Mouse (Mus musculus) limb, embryonic 11.5 days (tissue): Measurements from ENCODE around the gene A630095E13Rik. TPM values are rescaled to one million over a fixed set of nuclear protein-coding genes. Genes with fewer than 3 reads are reported as not detected.
"Not testable (repeated sequence)": the region's sequence is repeated elsewhere in the genome, so short reads cannot be mapped to it uniquely, and the experiment has no call there.

Source experiments
- ATAC-seq: fragments of 200-750 bp; cut with Nextera tagmentation; 2 replicates; pipeline ENCODE4 v1.8.0; 2017; ENCODE audit warnings: low read depth; ENCODE audit not compliant: insufficient number of reproducible peaks, low FRiP score, low TSS enrichment
- DNase-seq: peaks from one replicate; pipeline ENCODE4 v3.0.0-alpha.2; 2015; ENCODE audit warnings: low spot score
- H3K27ac ChIP-seq: fragments of 300-500 bp; sonication (generic); replicated peaks from 2 replicates; pipeline ENCODE4 v1.5.1; 2014; ENCODE audit warnings: low read depth, mild to moderate bottlenecking, low read length
- H3K27me3 ChIP-seq: fragments of 300-500 bp; sonication (generic); 2 replicates; pipeline ENCODE4 v1.6.1; 2014; ENCODE audit warnings: mild to moderate bottlenecking, low read length, mixed read lengths; ENCODE audit not compliant: control insufficient read depth, insufficient read depth
- H3K36me3 ChIP-seq: fragments of 300-500 bp; sonication (generic); 2 replicates; pipeline ENCODE4 v1.6.1; 2014; ENCODE audit warnings: mild to moderate bottlenecking, low read length, moderate library complexity, mixed read lengths; ENCODE audit not compliant: control insufficient read depth, insufficient read depth
- H3K4me1 ChIP-seq: fragments of 300-500 bp; sonication (generic); 2 replicates; pipeline ENCODE4 v1.6.1; 2014; ENCODE audit warnings: low read length, mixed read lengths; ENCODE audit not compliant: control insufficient read depth, insufficient read depth
- H3K4me2 ChIP-seq: fragments of 300-500 bp; sonication (generic); 2 replicates; pipeline ENCODE4 v1.6.1; 2014; ENCODE audit warnings: low read depth, mild to moderate bottlenecking, moderate library complexity; ENCODE audit not compliant: severe bottlenecking
- H3K4me3 ChIP-seq: fragments of 300-500 bp; sonication (generic); 2 replicates; pipeline ENCODE4 v1.5.1; 2014; ENCODE audit warnings: low read depth, low read length
- H3K9ac ChIP-seq: fragments of 300-500 bp; sonication (generic); 2 replicates; pipeline ENCODE4 v1.6.1; 2014; ENCODE audit warnings: mild to moderate bottlenecking, low read length
- H3K9me3 ChIP-seq: fragments of 300-500 bp; sonication (generic); 2 replicates; pipeline ENCODE4 v1.6.1; 2016; ENCODE audit warnings: low read length; ENCODE audit not compliant: control insufficient read depth
- WGBS: fragments of 180-500 bp; shearing (Covaris S2); extraction: QIAGEN DNeasy Blood & Tissue Kit; methylation state at CpG from one replicate; pipeline ENCODE4 v1.1.7; 2014; 5-methylcytosine and 5-hydroxymethylcytosine counted together
- polyA plus RNA-seq: library from polyadenylated mRNA; unstranded; fragments of >200 nt; fragmentation: Nextera tagmentation; extraction: Ambion mirVana; gene quantifications from 2 replicates; pipeline ENCODE4 v1.2.1, GENCODE M21; 2014

The A630095E13Rik gene
- not detected in 2 replicates for polyA plus RNA-seq

DNA sequence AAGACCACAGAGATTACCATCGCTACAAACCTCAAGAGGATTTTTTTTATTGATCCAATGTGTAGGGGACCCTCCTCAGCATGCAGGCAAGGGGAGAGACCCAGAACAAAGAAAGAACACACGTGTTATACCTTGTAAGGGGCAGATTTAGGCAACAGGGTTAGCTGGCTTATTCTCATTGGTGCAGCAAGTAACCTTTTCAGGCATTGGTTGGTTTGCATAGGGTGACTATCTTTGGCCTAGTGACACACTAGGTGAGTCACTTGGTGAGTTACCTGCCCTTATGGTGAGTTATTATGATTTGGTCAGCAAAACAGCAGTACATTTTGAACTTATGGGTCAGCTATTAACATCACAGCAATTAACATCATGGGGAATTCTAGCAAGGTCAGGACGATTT lies at the start of gene A630095E13Rik:
A630095E13Rik (minus strand) TSS at position 101 of the 400 bp plus-strand sequence.
- not testable (repeated sequence) for H3K27me3 ChIP-seq, H3K4me3 ChIP-seq, ATAC-seq, H3K9me3 ChIP-seq, H3K9ac ChIP-seq, H3K4me2 ChIP-seq, DNase-seq, H3K4me1 ChIP-seq, H3K36me3 ChIP-seq, H3K27ac ChIP-seq
- 65% methylated on average over 3 of the region's 3 CpGs for WGBS

GRCm38 (mm10) chr9:36692920-36693319 lies 49.7 kb upstream of the A630095E13Rik start, which contains the start of gene Acrv1:
Acrv1 (plus strand) TSS chr9:36693220.
- no peak for ATAC-seq
- no peak within 1 kb of the TSS for H3K4me3 ChIP-seq
- H3K9me3 ChIP-seq, result no peaks in the 10 kb centered on the region

DNA sequence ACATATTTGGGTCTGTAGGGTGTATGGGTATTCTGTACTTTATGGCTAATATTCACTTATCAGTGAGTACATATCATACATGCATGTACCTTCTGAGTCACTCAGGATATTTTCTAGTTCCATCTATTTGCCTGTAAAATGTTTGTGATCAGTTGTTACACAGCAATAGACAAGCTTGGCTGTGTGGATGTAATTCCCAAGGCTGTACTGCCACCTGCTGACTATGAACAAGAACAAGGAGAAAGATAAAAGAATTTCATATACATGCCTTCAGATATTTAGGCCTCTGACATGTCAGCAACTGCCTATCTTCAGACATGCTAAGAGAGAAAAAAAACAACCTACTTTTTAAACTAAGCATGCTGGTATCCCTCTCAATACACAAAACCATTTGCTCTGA lies 44.2 kb upstream of the A630095E13Rik start:
- Histone ChIP-seq H3K4me3 (no peak overlapping the region), H3K4me2 (no peak overlapping the region), H3K4me1 (no peaks in the 10 kb centered on the region), H3K9ac (no peak overlapping the region), H3K9me3 (no peaks in the 10 kb centered on the region), H3K27me3 (no peaks in the 10 kb centered on the region), H3K36me3 (no peaks in the 10 kb centered on the region), H3K27ac (no peak overlapping the region)
- no peak for ATAC-seq
- DNase-seq, result no peak

More at GRCm38 (mm10) chr9:36692920-36693319, 49.7 kb upstream of the A630095E13Rik start, which contains the start of gene Acrv1:
- no peak within 1 kb of the TSS for H3K27ac ChIP-seq
- no peak within 1 kb of the TSS for H3K9ac ChIP-seq
- 65% methylated on average over 1 of the region's 1 CpGs for WGBS
- no peaks in the 10 kb centered on the region for H3K36me3 ChIP-seq
- no peaks in the 10 kb centered on the region for H3K4me1 ChIP-seq
- DNase-seq, result no peak
- no peaks in the 10 kb centered on the region for H3K27me3 ChIP-seq
- H3K4me2 ChIP-seq, result no peak within 1 kb of the TSS

DNA sequence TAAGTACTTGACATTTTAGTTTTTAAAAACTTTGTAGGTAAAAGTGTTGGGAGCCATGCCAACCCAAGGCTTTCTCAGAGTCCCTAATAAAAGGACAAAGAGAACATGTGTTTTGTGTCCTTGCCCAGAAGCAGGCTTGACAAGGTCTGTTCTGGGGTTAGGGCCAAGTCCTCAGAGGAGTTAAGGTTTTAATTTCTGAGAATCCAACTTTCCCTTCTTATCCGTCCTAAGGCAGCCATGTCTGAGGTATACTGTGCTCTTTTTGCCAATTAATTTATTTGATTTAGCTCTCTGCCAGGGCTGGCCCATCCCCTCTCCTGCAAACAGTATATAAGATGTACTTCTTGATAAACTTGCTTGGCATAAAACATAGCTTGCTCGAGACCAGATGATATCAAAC lies 38.2 kb upstream of the A630095E13Rik start:
- H3K27me3 ChIP-seq, result no peaks in the 10 kb centered on the region
- no peak overlapping the region for H3K9ac ChIP-seq
- H3K4me1 ChIP-seq, result no peaks in the 10 kb centered on the region
- no peak overlapping the region for H3K27ac ChIP-seq
- H3K36me3 ChIP-seq, result no peaks in the 10 kb centered on the region
- H3K9me3 ChIP-seq, result no peaks in the 10 kb centered on the region
- no peak overlapping the region for H3K4me3 ChIP-seq
- ATAC-seq (no peak), DNase-seq (no peak)
- H3K4me2 ChIP-seq, result no peak overlapping the region
- 81% methylated on average over 2 of the region's 2 CpGs for WGBS

Other genes starting within 250 kb of the A630095E13Rik start
- not detected in 2 replicates for gene Gm7257, start 211.5 kb downstream of the A630095E13Rik start, polyA plus RNA-seq
- gene Gm9513, start 167.7 kb downstream of the A630095E13Rik start, polyA plus RNA-seq, result not detected in 2 replicates
- gene Gm5615, start 101.4 kb downstream of the A630095E13Rik start, polyA plus RNA-seq, result not detected in 2 replicates
- gene Gm17689, start 60.7 kb downstream of the A630095E13Rik start, polyA plus RNA-seq, result not detected in 2 replicates
- not detected in 2 replicates for gene Acrv1, start 49.8 kb upstream of the A630095E13Rik start, polyA plus RNA-seq
- gene Chek1, start 83.7 kb upstream of the A630095E13Rik start, polyA plus RNA-seq, result 72.3 and 74.3 TPM in 2 replicates
- gene Stt3a, start 124.3 kb upstream of the A630095E13Rik start, polyA plus RNA-seq, result 197 and 238 TPM in 2 replicates
- 55.5 and 73.6 TPM in 2 replicates for gene Ei24, start 154.0 kb upstream of the A630095E13Rik start, polyA plus RNA-seq
- 14.7 and 15.7 TPM in 2 replicates for gene Fez1, start 178.5 kb upstream of the A630095E13Rik start, polyA plus RNA-seq